Mouse (Mus musculus): ENCODE measurements around the gene Padi2. TPM values are rescaled to one million over a fixed set of nuclear protein-coding genes. Genes with fewer than 3 reads are reported as not detected.

The Padi2 gene
- total RNA-seq (2015; ENCODE audit: low replicate concordance), result 1.1 and 3.4 TPM in 2 replicates
- total RNA-seq (2017; ENCODE audit: low replicate concordance), result 1.3 and 3.5 TPM in 2 replicates

GRCm38 (mm10) chr4:140906076-140906826 is at the start of gene Padi2:
Gene Padi2 (plus strand): TSS chr4:140906344.
- peak; percentile 47; the same call in 1 of the 2 replicates for ATAC-seq (replicated peaks; ENCODE audit: low FRiP score, poor library complexity, severe bottlenecking)

DNA sequence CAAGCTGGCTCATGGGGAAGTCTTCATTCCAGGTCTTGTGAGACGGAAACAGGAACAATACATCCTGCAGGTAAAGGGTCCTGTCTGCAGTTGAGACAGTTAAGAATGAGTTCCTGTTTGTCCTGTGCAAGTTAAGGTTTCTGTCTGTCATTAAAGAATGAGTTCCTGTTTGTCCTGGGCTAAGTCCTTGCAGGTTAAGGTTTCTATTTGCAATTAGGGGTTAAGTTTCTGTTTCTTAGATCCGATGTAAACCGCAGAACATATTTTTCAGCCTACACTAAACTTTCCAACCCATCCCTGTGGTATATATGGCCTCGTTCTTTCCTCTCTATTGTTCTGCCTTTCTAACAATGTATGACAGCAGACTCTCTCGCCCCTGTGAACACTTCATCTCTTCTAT is 49.1 kb upstream of the Padi2 start:
- no peak for ATAC-seq (replicated peaks; ENCODE audit: low FRiP score, poor library complexity, severe bottlenecking)

DNA sequence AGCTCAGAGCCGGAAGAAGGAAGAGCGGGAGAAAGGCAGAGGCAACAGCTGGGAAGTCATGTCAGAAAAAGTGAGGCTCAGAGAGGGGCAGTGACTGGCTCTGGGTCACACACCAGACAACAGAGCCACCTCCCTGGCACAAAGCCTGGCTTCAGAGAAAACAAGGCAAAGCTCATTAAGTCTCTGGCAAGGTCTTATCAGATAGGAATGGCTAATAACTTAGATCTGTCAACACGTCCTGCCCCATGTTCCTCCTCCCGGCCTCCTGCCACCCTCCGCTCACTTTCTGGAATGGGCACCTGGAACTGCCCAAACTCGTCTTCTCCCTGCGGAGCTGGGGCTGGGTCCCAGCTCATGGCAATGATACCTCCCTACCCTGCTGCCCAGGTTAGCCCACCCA is 48.3 kb upstream of the Padi2 start:
- no peak for ATAC-seq (replicated peaks; ENCODE audit: low FRiP score, poor library complexity, severe bottlenecking)

DNA sequence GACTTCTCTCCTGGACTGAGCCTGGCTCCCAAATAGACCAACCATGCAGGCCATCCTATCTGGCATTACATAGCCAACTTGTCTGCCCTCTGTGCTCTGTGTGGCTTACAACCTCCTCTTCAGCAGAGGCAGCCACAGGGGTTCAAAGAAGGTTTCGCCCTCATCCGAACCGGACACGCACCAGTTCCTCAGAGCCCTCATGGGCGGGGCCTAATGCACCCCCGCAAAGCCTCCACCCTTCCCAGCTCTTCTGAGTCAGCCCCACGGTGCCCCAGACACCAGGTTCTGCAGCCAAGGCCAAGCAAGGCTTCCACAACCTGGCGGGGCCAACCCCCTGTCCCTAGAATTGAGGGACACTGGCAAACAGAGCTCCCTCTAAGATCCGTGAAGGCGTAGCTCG is 46.9 kb upstream of the Padi2 start:
- ATAC-seq (replicated peaks; ENCODE audit: low FRiP score, poor library complexity, severe bottlenecking), result no peak

- peak; percentile 82 for ATAC-seq (replicated peaks; ENCODE audit: low FRiP score, poor library complexity, severe bottlenecking)
Measured at GRCm38 (mm10) chr4:140860125-140860766, 45.9 kb upstream of the Padi2 start.

DNA sequence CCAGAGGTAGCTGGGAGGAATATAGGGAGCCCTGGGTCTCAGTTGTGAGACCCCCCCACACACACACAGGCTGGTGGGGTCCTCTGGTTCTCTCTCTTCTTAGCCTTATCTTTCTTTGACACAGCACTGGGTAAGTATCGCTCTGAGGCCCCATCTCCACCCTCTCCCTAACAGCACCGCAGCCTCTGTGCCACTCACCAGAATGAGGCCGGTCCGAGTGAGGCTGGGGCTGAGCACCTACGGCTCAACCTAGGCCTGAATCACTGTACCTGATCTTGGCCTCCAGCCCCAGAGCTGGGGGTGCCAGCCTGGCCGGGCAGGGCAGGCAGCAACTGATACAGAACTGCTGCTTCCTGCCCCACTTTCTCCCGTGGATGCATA is 45.4 kb upstream of the Padi2 start:
- peak; percentile 68 for ATAC-seq (replicated peaks; ENCODE audit: low FRiP score, poor library complexity, severe bottlenecking)

- no peak for ATAC-seq (replicated peaks; ENCODE audit: low FRiP score, poor library complexity, severe bottlenecking)
Measured at GRCm38 (mm10) chr4:140862036-140862650, 44.0 kb upstream of the Padi2 start.

DNA sequence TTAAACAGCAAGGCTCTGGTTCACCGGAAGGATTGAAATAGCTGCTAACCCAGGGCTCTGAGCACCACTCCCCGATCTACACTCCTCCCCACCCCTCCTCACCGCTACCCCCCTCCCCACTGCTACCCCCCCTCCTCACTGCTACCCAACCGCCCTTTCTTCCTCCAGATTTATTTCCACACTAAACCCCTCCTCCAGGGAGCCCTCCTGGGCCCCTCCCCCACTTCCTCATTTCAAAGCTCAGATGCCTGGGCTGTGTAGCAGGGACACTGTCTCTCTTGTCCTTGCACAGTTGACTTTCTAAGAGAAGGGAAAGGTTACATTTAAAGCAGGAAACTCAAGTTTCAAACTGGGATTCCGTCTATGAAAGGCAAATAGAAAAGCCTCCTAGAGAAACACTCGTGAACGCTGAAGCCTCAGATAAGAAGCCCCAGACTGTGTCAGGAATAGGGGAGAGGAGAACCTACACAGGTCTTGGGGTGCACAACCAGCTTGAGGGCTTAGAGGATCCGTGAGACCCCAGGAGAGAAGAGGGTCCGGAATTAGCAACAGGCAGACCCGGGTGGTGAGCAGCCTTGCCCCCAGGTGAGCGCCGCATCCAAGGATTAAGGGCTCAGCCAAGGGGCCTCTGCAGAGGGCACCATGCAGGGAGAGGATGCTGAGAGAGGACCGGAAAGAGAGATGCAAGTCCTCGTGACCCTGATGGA is 37.5 kb upstream of the Padi2 start:
- ATAC-seq (replicated peaks; ENCODE audit: low FRiP score, poor library complexity, severe bottlenecking), result no peak

DNA sequence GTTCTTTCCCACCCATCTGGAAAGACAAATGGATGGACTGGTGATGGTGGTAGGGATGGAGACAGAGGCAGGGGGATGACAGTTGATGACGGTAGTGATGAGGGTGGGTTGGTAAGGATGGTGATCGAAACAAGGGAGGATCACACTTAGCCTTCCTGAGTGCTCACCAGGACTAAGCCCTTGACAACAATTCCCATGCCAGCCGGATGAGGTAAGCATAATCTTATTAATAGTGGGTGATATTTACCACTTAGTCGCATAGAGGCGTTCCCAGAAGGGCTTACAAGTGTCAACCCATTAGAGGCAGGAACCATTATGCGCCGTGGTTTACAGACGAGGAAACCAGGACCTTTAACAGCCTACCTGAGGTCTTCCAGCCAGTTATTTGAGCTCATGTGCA is 36.2 kb upstream of the Padi2 start:
- no peak for ATAC-seq (replicated peaks; ENCODE audit: low FRiP score, poor library complexity, severe bottlenecking)

GRCm38 (mm10) chr4:140870876-140871275 is 35.3 kb upstream of the Padi2 start:
- ATAC-seq (replicated peaks; ENCODE audit: low FRiP score, poor library complexity, severe bottlenecking), result no peak

- ATAC-seq (replicated peaks; ENCODE audit: low FRiP score, poor library complexity, severe bottlenecking), result no peak
Measured at GRCm38 (mm10) chr4:140871376-140871775, 34.8 kb upstream of the Padi2 start.

DNA sequence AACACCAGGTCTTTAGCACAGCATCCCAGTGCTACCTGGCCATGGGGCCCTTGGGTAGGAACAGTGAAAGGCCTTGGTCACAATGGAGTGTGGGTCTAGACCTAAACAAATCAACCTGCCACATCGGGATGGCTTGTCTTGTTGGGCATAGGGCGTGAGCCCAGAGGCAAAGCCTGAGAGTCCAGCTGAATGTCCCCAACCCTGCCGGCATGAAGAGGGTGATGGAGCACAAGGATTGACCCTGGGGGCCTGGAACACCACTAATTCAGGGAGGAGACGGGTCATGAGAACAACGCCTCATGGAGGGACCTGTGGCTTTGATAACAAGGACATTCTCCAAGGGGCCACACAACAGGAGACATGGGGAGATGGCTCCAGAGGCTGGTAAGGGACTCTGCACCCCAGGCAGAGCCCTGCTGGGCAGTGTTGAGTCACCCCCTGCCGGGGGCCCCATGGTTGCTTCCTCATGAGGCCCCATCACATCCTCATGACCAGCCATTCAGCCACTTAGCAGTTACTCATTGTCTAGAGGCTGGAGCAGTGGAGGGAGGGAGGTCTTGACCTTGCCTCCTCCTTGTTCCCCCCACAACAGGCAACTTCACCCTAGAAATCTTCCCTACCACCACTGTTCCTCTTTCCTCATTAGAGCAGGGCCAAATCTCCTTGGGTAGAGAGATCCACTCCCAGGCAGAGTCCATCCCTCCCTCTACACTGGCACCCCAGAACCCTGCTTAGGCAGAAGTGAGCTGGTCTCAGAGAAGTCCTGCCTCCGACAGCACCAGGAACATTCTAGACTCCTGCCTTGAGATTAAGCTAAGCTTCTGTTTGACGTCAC is 34.1 kb upstream of the Padi2 start:
- no peak for ATAC-seq (replicated peaks; ENCODE audit: low FRiP score, poor library complexity, severe bottlenecking)

DNA sequence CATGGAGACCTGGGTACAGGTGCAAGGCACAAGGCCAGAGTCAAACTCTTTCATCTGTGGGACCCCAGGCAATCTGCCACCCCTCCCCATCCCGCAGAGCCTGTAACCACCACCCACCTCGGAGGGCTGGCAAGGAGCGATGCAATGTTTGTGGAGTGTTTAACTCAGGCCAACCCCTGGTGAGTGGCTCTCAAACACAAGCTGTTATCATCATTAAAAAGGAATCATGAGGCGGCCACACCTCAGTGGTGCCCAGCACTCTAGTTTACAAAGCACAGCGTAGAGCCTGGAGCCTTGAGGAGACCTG is 33.5 kb upstream of the Padi2 start:
- ATAC-seq (replicated peaks; ENCODE audit: low FRiP score, poor library complexity, severe bottlenecking), result no peak

- no peak for ATAC-seq (replicated peaks; ENCODE audit: low FRiP score, poor library complexity, severe bottlenecking)
Measured at GRCm38 (mm10) chr4:140873011-140873410, 33.1 kb upstream of the Padi2 start.

- no peak for ATAC-seq (replicated peaks; ENCODE audit: low FRiP score, poor library complexity, severe bottlenecking)
Measured at GRCm38 (mm10) chr4:140876161-140876560, 30.0 kb upstream of the Padi2 start.

DNA sequence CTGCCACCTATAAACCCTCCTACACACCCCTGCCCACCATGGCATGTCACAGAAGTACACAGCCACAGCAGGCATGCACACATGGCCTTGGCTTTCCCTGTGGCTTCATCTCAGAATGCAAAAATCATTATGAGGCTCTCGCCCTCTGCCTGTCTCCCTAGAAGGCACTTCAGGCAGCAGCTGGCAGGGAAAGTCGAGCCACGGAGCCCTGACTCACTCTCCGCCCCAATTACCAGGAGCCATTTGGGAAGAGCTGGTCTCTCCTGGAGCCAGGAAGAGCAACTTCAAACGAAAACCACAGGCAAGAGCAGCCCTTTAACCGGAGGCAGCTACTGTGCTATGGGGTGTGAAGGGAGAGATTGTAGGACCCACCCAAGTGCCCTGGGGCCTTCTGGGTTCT is 29.5 kb upstream of the Padi2 start:
- no peak for ATAC-seq (replicated peaks; ENCODE audit: low FRiP score, poor library complexity, severe bottlenecking)

DNA sequence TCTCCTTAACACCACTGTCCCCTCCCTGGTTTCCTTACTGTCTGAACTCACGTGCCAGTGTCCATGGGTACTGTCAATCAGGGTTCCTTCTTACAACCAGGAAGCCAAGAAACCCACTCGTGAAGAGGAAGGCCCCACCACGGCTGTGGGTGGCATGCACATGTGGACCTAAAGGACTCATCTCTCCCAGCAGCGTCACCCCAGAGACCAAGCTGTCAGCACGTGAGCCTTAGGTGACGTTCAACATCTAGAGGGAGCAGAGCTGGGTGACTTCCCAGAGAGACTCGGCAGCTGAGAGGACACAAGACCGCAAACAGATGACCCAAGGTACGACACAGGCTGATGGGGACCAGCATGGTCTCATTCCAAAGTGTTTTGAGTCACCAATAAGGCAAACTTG is 28.7 kb upstream of the Padi2 start:
- no peak for ATAC-seq (replicated peaks; ENCODE audit: low FRiP score, poor library complexity, severe bottlenecking)

GRCm38 (mm10) chr4:140878655-140879054 is 27.5 kb upstream of the Padi2 start:
- ATAC-seq (replicated peaks; ENCODE audit: low FRiP score, poor library complexity, severe bottlenecking), result no peak

DNA sequence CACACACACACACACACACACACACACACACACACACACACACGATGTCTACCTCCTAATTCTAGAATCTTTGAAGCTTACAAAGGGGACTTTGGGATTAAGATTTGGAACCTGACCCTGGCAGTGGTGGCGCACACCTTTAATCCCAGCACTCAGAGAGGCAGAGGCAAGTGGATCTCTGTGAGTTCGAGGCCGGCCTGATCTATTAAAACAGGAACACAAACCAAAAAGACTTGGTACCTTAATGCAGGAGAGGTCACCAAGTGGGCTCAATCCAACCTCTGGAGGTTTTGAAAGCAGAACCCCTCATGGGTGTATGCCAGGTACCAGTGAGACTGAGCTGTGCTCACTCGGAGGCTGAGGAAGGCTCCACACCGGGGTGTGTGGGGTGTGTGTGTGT is 27.0 kb upstream of the Padi2 start:
- no peak for ATAC-seq (replicated peaks; ENCODE audit: low FRiP score, poor library complexity, severe bottlenecking)

DNA sequence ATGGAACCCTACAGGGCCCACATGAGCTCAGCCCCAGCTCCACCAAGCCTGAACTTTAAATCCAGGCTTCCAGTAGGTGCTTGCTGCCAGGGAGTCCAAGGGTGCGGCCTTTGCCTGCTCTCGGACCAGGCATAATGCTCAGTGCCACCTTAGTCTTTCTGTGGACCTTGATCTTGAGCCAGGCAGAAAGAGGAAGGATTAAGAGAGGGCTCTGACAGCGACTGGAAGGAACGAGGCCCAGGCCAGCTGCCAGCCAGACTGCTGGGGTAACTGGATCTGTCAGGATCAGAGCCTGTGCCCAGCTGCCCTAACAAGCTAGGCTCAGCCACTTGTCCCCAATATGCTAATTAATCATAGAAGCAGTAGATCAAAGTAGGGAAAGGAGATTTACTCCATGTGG is 26.4 kb upstream of the Padi2 start:
- ATAC-seq (replicated peaks; ENCODE audit: low FRiP score, poor library complexity, severe bottlenecking), result no peak

Measured in erythroid progenitor cell, adult 5-6 weeks (primary cell).